Mouse (Mus musculus) naive thymus-derived CD4-positive, alpha-beta T cell, adult 2 months (primary cell): ENCODE results near the gene Kcnk15.
A peak's percentile ranks its signal among the peaks of the same experiment; 100 is the strongest.

Experiments
- DNase-seq: peaks from one replicate; pipeline ENCODE4 v3.0.0-alpha.2; 2011; ENCODE audit warnings: low read depth

Kcnk15 gene

GRCm38 (mm10) chr2:163853461-163853901 lies at the start of gene Kcnk15:
Kcnk15 (plus strand) TSS chr2:163853651.
- DNase-seq, result no peak

GRCm38 (mm10) chr2:163803838-163804237 lies 49.6 kb upstream of the Kcnk15 start:
- no peak for DNase-seq

- DNase-seq, result no peak
These were observed 44.3 kb upstream of the Kcnk15 start for GRCm38 (mm10) chr2:163809166-163809565.

- no peak for DNase-seq
These were observed 43.7 kb upstream of the Kcnk15 start for GRCm38 (mm10) chr2:163809704-163810103.

GRCm38 (mm10) chr2:163813077-163813476 lies 40.4 kb upstream of the Kcnk15 start:
- no peak for DNase-seq

GRCm38 (mm10) chr2:163814739-163815465 lies 38.5 kb upstream of the Kcnk15 start:
- no peak for DNase-seq

- no peak for DNase-seq
These were observed 32.8 kb upstream of the Kcnk15 start, which contains the start of gene Ccn5 for GRCm38 (mm10) chr2:163820607-163821006. Ccn5 (plus strand) TSS chr2:163820861.

GRCm38 (mm10) chr2:163823248-163823647 lies 30.2 kb upstream of the Kcnk15 start:
- DNase-seq, result peak; percentile 53

GRCm38 (mm10) chr2:163823771-163824170 lies 29.7 kb upstream of the Kcnk15 start:
- no peak for DNase-seq

- DNase-seq, result no peak
These were observed 27.6 kb upstream of the Kcnk15 start for GRCm38 (mm10) chr2:163825861-163826260.

- DNase-seq, result no peak
These were observed 27.0 kb upstream of the Kcnk15 start for GRCm38 (mm10) chr2:163826494-163826893.

- DNase-seq, result no peak
These were observed 22.3 kb upstream of the Kcnk15 start for GRCm38 (mm10) chr2:163831163-163831562.

GRCm38 (mm10) chr2:163838043-163838442 lies 15.4 kb upstream of the Kcnk15 start:
- DNase-seq, result peak; percentile 88

- no peak for DNase-seq
These were observed 13.9 kb upstream of the Kcnk15 start for GRCm38 (mm10) chr2:163839519-163839918.

- no peak for DNase-seq
These were observed 11.4 kb upstream of the Kcnk15 start for GRCm38 (mm10) chr2:163842043-163842442.

GRCm38 (mm10) chr2:163857233-163857632 lies 3.8 kb downstream of the Kcnk15 start:
- DNase-seq, result no peak

GRCm38 (mm10) chr2:163858254-163858947 lies 5.0 kb downstream of the Kcnk15 start:
- no peak for DNase-seq

- DNase-seq, result no peak
These were observed 11.9 kb downstream of the Kcnk15 start for GRCm38 (mm10) chr2:163865311-163865710.

- DNase-seq, result no peak
These were observed 12.6 kb downstream of the Kcnk15 start for GRCm38 (mm10) chr2:163866061-163866460.

GRCm38 (mm10) chr2:163869783-163870182 lies 16.3 kb downstream of the Kcnk15 start:
- DNase-seq, result no peak

GRCm38 (mm10) chr2:163871266-163871665 lies 17.8 kb downstream of the Kcnk15 start:
- no peak for DNase-seq

- no peak for DNase-seq
These were observed 18.5 kb downstream of the Kcnk15 start for GRCm38 (mm10) chr2:163871906-163872305.

- DNase-seq, result no peak
These were observed 21.4 kb downstream of the Kcnk15 start for GRCm38 (mm10) chr2:163874877-163875276.
